In genomic region chr14:77373119-77373518, GRCm38 (mm10) we compare ENCODE assay signal across 28 mouse cellular contexts.
DNase-seq lines count a peak whose midpoint lies in the region; ATAC-seq and TF ChIP-seq lines count a peak whose summit lies in the region.
"Had no signal": no experiment of that assay in that cellular context is flagged by ENCODE, and none has a peak within 500 bp of the region (broad histone marks: within the 10 kb centered on the region; RNA-seq: fewer than 3 reads in every experiment).

No protein-coding gene starts in this region.

- no peak overlapping the region for H3K27ac ChIP-seq in heart, adult 2 months
- no peak overlapping the region for H3K27ac ChIP-seq in midbrain, embryonic 11.5 days (ENCODE audit: low read depth, low read length)
- H3K27ac ChIP-seq in midbrain, embryonic 16.5 days (ENCODE audit: low read length): no peak overlapping the region
- H3K27ac ChIP-seq in ES-E14 (ENCODE audit: insufficient read depth, low read depth, low read length, poor library complexity, severe bottlenecking): no peak overlapping the region
- no peak overlapping the region for H3K27ac ChIP-seq in hindbrain, embryonic 14.5 days
- H3K27ac ChIP-seq: heart, embryonic 13.5 days; hindbrain, embryonic 10.5 days; intestine, embryonic 15.5 days; limb, embryonic 10.5 days; limb, embryonic 15.5 days; liver, embryonic 13.5 days; macrophage; midbrain, embryonic 15.5 days; neural tube, embryonic 12.5 days had no signal

- H3K79me2 ChIP-seq in heart, adult 2 months (replicated peaks; ENCODE audit: control insufficient read depth, insufficient read depth, low read length): no peaks in the 10 kb centered on the region

- no peaks in the 10 kb centered on the region for H3K9me3 ChIP-seq in midbrain, embryonic 11.5 days (ENCODE audit: control insufficient read depth, low read length)
- no peaks in the 10 kb centered on the region for H3K9me3 ChIP-seq in midbrain, embryonic 16.5 days (replicated peaks; ENCODE audit: control insufficient read depth, low read length, poor library complexity, severe bottlenecking)
- no peaks in the 10 kb centered on the region for H3K9me3 ChIP-seq in ES-E14 (ENCODE audit: control insufficient read depth, insufficient read depth, low read depth, low read length)
- no peaks in the 10 kb centered on the region for H3K9me3 ChIP-seq in hindbrain, embryonic 14.5 days (ENCODE audit: control insufficient read depth, low read length)
- H3K9me3 ChIP-seq: heart, embryonic 13.5 days; hindbrain, embryonic 10.5 days; intestine, embryonic 15.5 days; limb, embryonic 10.5 days; limb, embryonic 15.5 days; liver, embryonic 13.5 days; midbrain, embryonic 15.5 days; neural tube, embryonic 12.5 days had no signal

- no peak overlapping the region for H3K4me2 ChIP-seq in midbrain, embryonic 11.5 days
- no peak overlapping the region for H3K4me2 ChIP-seq in midbrain, embryonic 16.5 days (ENCODE audit: low read length)
- no peak overlapping the region for H3K4me2 ChIP-seq in hindbrain, embryonic 14.5 days (replicated peaks)
- H3K4me2 ChIP-seq: heart, embryonic 13.5 days; intestine, embryonic 15.5 days; limb, embryonic 15.5 days; liver, embryonic 13.5 days; midbrain, embryonic 15.5 days; neural tube, embryonic 12.5 days had no signal

- no peak overlapping the region for H3K9ac ChIP-seq in heart, adult 2 months (ENCODE audit: low read depth, low read length)
- H3K9ac ChIP-seq in midbrain, embryonic 11.5 days (ENCODE audit: low read length): no peak overlapping the region
- no peak overlapping the region for H3K9ac ChIP-seq in midbrain, embryonic 16.5 days (ENCODE audit: low read depth, low read length)
- H3K9ac ChIP-seq in ES-E14 (ENCODE audit: insufficient read depth, low read depth, low read length, poor library complexity, severe bottlenecking): no peak overlapping the region
- no peak overlapping the region for H3K9ac ChIP-seq in hindbrain, embryonic 14.5 days
- H3K9ac ChIP-seq: heart, embryonic 13.5 days; intestine, embryonic 15.5 days; limb, embryonic 15.5 days; liver, embryonic 13.5 days; midbrain, embryonic 15.5 days; neural tube, embryonic 12.5 days had no signal

- no peak for DNase-seq in heart, adult 2 months
- no peak for DNase-seq in heart, postnatal 4 days
- DNase-seq in midbrain, embryonic 11.5 days (ENCODE audit: low spot score, missing footprints): peak; percentile 14
- DNase-seq in ES-E14 (ENCODE audit: low read depth, low spot score): peak; percentile 22
- no peak for DNase-seq in testis, postnatal 14 days (ENCODE audit: low spot score)
- DNase-seq in hindbrain, embryonic 14.5 days (ENCODE audit: low spot score): no peak
- DNase-seq: adrenal gland, postnatal 25 days; B cell, adult 2 months; cerebellum, adult 2 months; gastrocnemius, postnatal 25 days; heart, postnatal 10 days; kidney, postnatal 25 days; liver, embryonic 13.5 days; lung, adult 18-20 months had no signal

- peaks cover 4% of the 10 kb centered on the region for H3K4me1 ChIP-seq in heart, adult 2 months (ENCODE audit: control insufficient read depth, insufficient read depth, low read length)
- peaks cover 10% of the 10 kb centered on the region for H3K4me1 ChIP-seq in midbrain, embryonic 11.5 days (ENCODE audit: control insufficient read depth, insufficient read depth, low read length)
- H3K4me1 ChIP-seq in midbrain, embryonic 16.5 days (ENCODE audit: control insufficient read depth, insufficient read depth, low read length): peaks cover 11% of the 10 kb centered on the region
- no peaks in the 10 kb centered on the region for H3K4me1 ChIP-seq in ES-E14 (ENCODE audit: control insufficient read depth in 2 of 2, insufficient read depth in 2 of 2, low read length in 2 of 2, poor library complexity in 1 of 2)
- peaks cover 24% of the 10 kb centered on the region for H3K4me1 ChIP-seq in hindbrain, embryonic 14.5 days (replicated peaks; ENCODE audit: control insufficient read depth, insufficient read depth, low read length)
- H3K4me1 ChIP-seq: limb, embryonic 15.5 days had no signal

- in situ Hi-C loops in ES-E14 (cut with MboI; ENCODE audit: low sequenced_read_pairs in 2 of 2, unreplicated experiment in 2 of 2): no loop called here

- intact Hi-C loops in heart, adult 2 months (cut with DNase I): no loop called here

- WGBS in heart, adult 2 months: 70% methylated on average over 3 of the region's 3 CpGs
- WGBS in midbrain, embryonic 11.5 days: 75% methylated on average over 3 of the region's 3 CpGs
- WGBS in midbrain, embryonic 16.5 days: 83% methylated on average over 3 of the region's 3 CpGs
- WGBS in hindbrain, embryonic 14.5 days: 84% methylated on average over 3 of the region's 3 CpGs

- no peak overlapping the region for H3K4me3 ChIP-seq in heart, adult 2 months
- H3K4me3 ChIP-seq in midbrain, embryonic 11.5 days (ENCODE audit: low read depth, low read length): no peak overlapping the region
- no peak overlapping the region for H3K4me3 ChIP-seq in midbrain, embryonic 16.5 days (ENCODE audit: low read depth, low read length)
- no peak overlapping the region for H3K4me3 ChIP-seq in ES-E14 (ENCODE audit: insufficient read depth in 1 of 2, low read depth in 1 of 2, low read length in 2 of 2, poor library complexity in 1 of 2, severe bottlenecking in 1 of 2)
- no peak overlapping the region for H3K4me3 ChIP-seq in hindbrain, embryonic 14.5 days (replicated peaks; ENCODE audit: low read length)
- H3K4me3 ChIP-seq: erythroblast, embryonic 14.5 days; heart, embryonic 13.5 days; hindbrain, embryonic 10.5 days; intestine, embryonic 15.5 days; limb, embryonic 10.5 days; limb, embryonic 15.5 days; liver, embryonic 13.5 days; midbrain, embryonic 15.5 days; myocyte; neural tube, embryonic 12.5 days had no signal

- no peak for TF ChIP-seq EP300 in heart, adult 2 months (IDR thresholded peaks at IDR 0.05; ENCODE audit: insufficient read depth, low read depth, low read length)

- TF ChIP-seq CTCF in heart, adult 2 months (IDR thresholded peaks at IDR 0.05): 0 out of 2 replicates have a peak, but pooled peaks have one; percentile 10

- no peak for ATAC-seq in midbrain, embryonic 11.5 days (ENCODE audit: low FRiP score)
- no peak for ATAC-seq in midbrain, embryonic 16.5 days
- ATAC-seq in hindbrain, embryonic 14.5 days (ENCODE audit: low FRiP score): no peak
- ATAC-seq: hindbrain, embryonic 16.5 days; intestine, embryonic 15.5 days; lung, postnatal 0 days; midbrain, embryonic 15.5 days; Patski had no signal

- no peaks in the 10 kb centered on the region for H3K27me3 ChIP-seq in heart, adult 2 months (ENCODE audit: control insufficient read depth, insufficient read depth, low read length)
- H3K27me3 ChIP-seq in midbrain, embryonic 11.5 days (ENCODE audit: control insufficient read depth, insufficient read depth, low read length): no peaks in the 10 kb centered on the region
- H3K27me3 ChIP-seq in midbrain, embryonic 16.5 days (ENCODE audit: control insufficient read depth, insufficient read depth, low read depth, low read length): no peaks in the 10 kb centered on the region
- no peaks in the 10 kb centered on the region for H3K27me3 ChIP-seq in hindbrain, embryonic 14.5 days (ENCODE audit: control insufficient read depth, insufficient read depth, low read length)
- H3K27me3 ChIP-seq: heart, embryonic 13.5 days; intestine, embryonic 15.5 days; liver, embryonic 13.5 days; midbrain, embryonic 15.5 days; neural tube, embryonic 12.5 days; Patski had no signal

- no peak for TF ChIP-seq POLR2A in heart, adult 2 months (IDR thresholded peaks at IDR 0.05; ENCODE audit: insufficient read depth, low read depth, low read length)

- no peaks in the 10 kb centered on the region for H3K36me3 ChIP-seq in heart, adult 2 months (ENCODE audit: control insufficient read depth, insufficient read depth, low read length)
- no peaks in the 10 kb centered on the region for H3K36me3 ChIP-seq in midbrain, embryonic 11.5 days (ENCODE audit: control insufficient read depth, insufficient read depth, low read length)
- no peaks in the 10 kb centered on the region for H3K36me3 ChIP-seq in midbrain, embryonic 16.5 days (ENCODE audit: control insufficient read depth, insufficient read depth, low read length)
- H3K36me3 ChIP-seq in ES-E14 (ENCODE audit: control insufficient read depth, insufficient read depth, low read length, poor library complexity, severe bottlenecking): no peaks in the 10 kb centered on the region
- no peaks in the 10 kb centered on the region for H3K36me3 ChIP-seq in hindbrain, embryonic 14.5 days (replicated peaks; ENCODE audit: control insufficient read depth, insufficient read depth)
- H3K36me3 ChIP-seq: heart, embryonic 13.5 days; hindbrain, embryonic 10.5 days; intestine, embryonic 15.5 days; limb, embryonic 10.5 days; limb, embryonic 15.5 days; liver, embryonic 13.5 days; midbrain, embryonic 15.5 days; neural tube, embryonic 12.5 days had no signal

TF ChIP-seq in ES-E14, 5 proteins besides CTCF, POLR2A, EP300 and RAD21:
- TF ChIP-seq ZNF384 (IDR thresholded peaks at IDR 0.05; ENCODE audit: low read depth, low read length): no peak
- no peak for TF ChIP-seq HCFC1 (IDR thresholded peaks at IDR 0.05; ENCODE audit: borderline replicate concordance, insufficient read depth, low read length)
- no peak for TF ChIP-seq CHD2 (IDR thresholded peaks at IDR 0.05; ENCODE audit: low read depth, low read length)
- no peak for TF ChIP-seq ZC3H11A (IDR thresholded peaks at IDR 0.05; ENCODE audit: borderline replicate concordance, low read depth, low read length)
- TF ChIP-seq MAFK (IDR thresholded peaks at IDR 0.05; ENCODE audit: insufficient read depth, low read depth, low read length): no peak

Comparison
In these comparisons a context has a peak if more than half of its experiments do, and no peak if none do; other contexts are left out.
1. DNase-seq: peak in midbrain, embryonic 11.5 days (single experiment) and ES-E14 (single experiment); none in heart, adult 2 months (0 of 2), heart, postnatal 4 days (single experiment), testis, postnatal 14 days (single experiment) and hindbrain, embryonic 14.5 days (single experiment).